Mouse (Mus musculus) testis, postnatal 14 days (tissue): ENCODE measurements around the gene Rnaset2a.
A peak's percentile ranks its signal among the peaks of the same experiment; 100 is the strongest.
"Not testable (repeated sequence)": the region's sequence is repeated elsewhere in the genome, so short reads cannot be mapped to it uniquely, and the experiment has no call there.

Source experiments
- DNase-seq: peaks from one replicate; pipeline ENCODE4 v3.0.0; 2021; ENCODE audit warnings: low spot score

Rnaset2a gene

DNA sequence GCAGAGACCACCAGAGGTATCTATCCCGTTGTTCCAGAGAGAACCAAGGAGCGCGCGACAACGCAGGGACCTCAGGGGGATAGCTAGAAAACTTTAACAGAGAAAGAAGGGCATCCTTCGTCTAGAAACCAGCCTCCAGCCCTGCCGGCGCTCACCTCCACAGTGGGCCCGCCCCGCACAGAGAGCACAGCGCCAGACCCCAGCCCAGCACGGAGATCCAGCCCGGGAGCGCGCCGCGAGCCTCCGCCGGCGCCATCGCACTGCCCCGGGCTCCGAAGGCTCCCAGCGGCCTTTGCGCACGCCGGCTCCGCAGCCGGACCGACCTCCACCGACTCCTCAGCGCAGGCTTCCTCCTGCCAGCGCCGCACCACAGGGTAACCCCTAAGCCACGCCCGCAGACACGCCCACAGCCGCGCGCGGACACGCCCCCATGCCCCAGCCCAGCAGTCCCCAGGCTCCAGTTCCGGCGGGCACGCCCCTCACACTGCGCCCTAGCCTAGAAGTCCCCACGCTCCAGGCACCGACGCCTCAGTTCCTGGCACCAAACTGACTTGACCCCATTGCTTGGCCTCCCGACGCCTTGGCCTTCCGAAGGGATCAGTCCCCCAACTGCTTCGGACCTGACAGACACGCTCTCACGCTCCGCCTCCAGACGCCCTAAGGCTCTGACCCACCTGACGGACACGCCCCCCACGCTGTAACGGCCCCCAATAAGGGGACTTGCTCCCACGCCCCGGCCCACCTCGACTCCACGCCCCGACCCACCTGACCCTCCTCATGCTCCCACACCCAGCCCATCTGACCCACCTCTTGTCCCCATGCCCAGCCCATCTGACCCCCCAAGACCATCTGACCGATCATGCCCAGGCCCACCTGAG lies at the start of gene Rnaset2a, which contains the start of gene Gm49673:
TSS of gene Rnaset2a (minus strand) at position 659 of the 878 bp plus-strand sequence.
TSS of gene Gm49673 (minus strand) at position 350 of the 878 bp plus-strand sequence.
- DNase-seq = peak; percentile 74

- no peak for DNase-seq
Measured at GRCm38 (mm10) chr17:8197652-8198051, 49.8 kb upstream of the Rnaset2a start.

GRCm38 (mm10) chr17:8195685-8196376 lies 47.9 kb upstream of the Rnaset2a start:
- no peak for DNase-seq

- DNase-seq = no peak
Measured at GRCm38 (mm10) chr17:8193678-8194077, 45.8 kb upstream of the Rnaset2a start.

DNA sequence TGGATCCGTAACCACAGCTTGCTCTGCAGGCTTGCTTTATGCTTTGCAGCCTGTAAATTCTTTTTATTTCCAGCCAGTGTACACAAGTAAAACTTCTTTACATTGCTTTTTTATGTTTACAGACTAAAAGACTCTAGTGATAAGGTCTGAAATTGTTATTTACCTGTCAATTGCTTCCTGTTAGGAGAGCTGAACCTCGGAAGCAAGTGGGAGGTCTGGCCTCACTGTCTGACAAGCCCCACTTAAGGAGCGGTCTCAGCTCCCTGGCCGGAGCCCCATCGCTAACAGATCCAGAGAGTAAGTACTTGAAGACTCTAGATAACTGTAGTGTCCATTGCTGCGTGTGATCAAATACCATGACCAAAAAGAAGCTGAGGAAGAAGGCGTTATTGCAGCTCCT lies 36.3 kb upstream of the Rnaset2a start:
- no peak for DNase-seq

GRCm38 (mm10) chr17:8183815-8184214 lies 35.9 kb upstream of the Rnaset2a start:
- DNase-seq = no peak

- DNase-seq = no peak
Measured at GRCm38 (mm10) chr17:8177090-8177489, 29.2 kb upstream of the Rnaset2a start.

DNA sequence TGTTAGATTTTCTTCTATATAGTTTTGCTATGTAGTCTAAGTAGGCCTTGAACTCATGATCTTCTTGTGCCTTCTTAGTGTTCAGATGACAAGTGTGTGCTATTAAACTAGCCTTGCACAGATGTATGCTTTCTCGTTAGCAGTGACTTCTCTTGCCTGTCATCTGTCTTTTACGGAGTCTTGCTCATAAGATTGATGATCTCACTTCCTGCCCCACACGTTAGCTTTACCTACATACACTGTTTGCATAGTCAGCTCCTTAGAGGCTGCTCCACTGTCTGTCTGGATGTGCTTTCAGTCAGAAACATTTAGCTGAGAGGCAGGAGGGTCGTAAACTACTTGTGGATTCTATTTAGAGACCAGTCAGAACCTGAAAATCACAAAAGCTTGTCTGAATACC lies 23.2 kb upstream of the Rnaset2a start:
- no peak for DNase-seq

GRCm38 (mm10) chr17:8170331-8170730 lies 22.4 kb upstream of the Rnaset2a start:
- DNase-seq = no peak

- DNase-seq = not testable (repeated sequence)
Measured at GRCm38 (mm10) chr17:8167436-8167835, 19.5 kb upstream of the Rnaset2a start.

GRCm38 (mm10) chr17:8166454-8166853 lies 18.6 kb upstream of the Rnaset2a start:
- not testable (repeated sequence) for DNase-seq

- not testable (repeated sequence) for DNase-seq
Measured at GRCm38 (mm10) chr17:8165977-8166376, 18.1 kb upstream of the Rnaset2a start.

DNA sequence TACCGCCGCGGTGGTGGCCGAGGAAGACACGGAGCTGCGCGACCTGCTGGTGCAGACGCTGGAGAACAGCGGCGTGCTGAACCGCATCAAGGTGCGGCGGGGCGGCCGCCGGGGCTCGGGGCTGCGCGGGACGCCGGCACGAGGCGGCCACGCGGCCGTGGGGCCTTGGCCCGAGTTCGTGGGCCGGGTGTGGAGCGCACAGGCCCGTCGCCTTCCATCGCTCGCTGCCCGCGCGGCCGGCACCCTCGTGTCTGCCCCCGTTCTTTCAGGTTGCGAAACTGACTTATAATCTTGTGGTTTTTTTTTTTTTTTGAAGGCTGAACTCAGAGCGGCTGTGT lies 17.7 kb upstream of the Rnaset2a start:
- peak; percentile 40 for DNase-seq

DNA sequence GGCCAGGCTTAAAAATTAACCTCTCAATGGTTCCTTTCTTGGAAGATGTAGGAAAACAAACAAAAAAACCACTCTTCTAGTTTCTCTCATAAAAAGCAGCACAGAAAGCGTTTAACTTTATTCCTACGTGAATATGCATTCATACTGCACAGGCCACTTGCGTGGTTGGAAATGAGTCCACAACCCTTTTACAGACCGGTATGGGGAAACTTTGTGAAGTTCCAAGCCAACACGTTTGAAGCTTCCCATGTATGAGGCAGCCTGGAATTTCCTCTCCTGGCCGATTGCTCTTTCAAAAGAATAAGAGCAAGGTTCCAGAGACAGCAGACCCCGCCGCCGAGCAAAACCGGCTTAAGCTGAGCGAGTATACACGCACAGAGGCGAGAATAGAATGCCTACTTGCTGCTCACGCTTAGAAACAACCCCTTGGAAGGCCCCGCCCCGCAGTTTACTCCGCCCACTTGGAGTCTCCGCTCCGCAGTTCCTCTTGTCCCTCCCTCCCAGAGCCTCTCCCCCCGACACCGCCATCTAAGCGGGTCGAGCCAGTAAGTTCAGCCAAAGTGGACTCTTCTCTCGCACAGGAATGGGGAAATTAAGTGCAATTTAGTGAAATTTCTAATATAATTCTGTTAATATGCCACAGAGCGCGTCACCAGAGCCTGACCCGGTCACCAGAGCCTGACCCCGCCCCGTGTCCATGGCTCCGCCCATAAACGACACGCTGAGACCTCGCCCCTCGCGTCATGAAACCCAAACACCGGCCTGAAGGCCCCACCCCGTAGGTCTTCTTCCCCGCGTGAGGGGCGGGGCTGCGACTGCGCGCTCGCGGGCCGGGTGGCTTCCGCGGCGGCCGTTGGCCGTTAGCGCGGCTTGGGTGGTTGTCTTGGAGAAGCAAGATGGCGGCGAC lies 17.1 kb upstream of the Rnaset2a start, which contains the start of gene Fgfr1op:
TSS of gene Fgfr1op (plus strand) at position 801 of the 907 bp plus-strand sequence.
- not testable (repeated sequence) for DNase-seq

- not testable (repeated sequence) for DNase-seq
Measured at GRCm38 (mm10) chr17:8160969-8161368, 13.1 kb upstream of the Rnaset2a start.

DNA sequence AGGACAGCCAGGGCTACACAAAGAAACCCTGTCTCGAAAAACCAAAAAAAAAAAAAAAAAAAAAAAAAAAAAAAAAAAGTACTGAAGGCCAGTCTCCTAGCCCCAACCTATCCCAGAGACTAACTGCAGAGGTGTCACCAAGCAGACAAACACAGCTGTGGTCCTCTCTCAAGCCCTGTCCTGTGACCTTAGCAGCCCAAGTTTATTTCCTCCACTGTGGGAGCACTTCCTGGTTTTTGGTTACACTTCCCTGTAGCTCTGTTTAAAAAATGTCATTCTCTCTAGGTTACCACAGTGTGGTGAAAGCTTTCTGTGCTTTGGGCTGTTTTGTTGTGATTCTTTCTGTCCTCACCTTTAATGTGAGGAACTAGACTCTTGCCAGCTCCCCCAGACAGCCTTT lies 10.7 kb upstream of the Rnaset2a start:
- DNase-seq = not testable (repeated sequence)

DNA sequence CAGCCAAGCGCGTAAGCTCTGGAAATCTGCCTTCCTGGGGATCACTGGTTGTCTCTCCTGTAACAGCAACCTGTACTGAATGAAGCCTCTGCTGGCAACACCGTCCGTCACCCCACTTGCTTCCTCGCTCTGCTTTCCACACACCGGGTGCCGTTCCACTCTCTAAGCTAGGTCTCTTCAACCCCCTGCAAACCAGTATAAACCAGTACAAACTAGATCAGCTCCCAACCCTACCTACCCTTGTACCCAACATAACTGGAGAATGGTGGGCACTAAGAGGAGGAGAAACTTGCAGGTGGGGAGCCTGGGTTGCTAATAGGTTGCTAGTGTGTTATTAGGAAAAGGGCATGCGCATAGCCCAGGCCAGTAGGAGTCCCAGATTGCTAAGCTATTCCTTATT lies 8.1 kb upstream of the Rnaset2a start:
- not testable (repeated sequence) for DNase-seq

DNA sequence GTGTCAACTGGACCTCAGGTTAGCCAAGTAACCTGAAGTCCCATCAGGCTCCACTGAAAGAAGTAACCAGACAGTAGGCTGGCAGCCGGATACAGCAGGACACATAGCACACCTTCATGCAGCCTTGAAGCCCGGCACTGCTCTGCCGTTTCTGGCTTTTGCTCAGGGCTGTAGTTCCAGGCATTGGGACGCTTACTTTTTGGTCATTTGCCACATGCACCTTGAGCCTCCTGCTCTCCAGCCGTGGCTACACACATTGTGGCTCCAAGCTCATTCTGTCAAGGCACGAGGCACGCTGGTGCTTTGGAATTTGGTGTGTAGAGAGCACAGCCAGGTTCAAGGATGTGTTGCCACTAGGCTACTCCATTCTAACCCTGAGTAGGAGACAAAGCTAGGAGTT lies 7.1 kb upstream of the Rnaset2a start:
- DNase-seq = not testable (repeated sequence)

DNA sequence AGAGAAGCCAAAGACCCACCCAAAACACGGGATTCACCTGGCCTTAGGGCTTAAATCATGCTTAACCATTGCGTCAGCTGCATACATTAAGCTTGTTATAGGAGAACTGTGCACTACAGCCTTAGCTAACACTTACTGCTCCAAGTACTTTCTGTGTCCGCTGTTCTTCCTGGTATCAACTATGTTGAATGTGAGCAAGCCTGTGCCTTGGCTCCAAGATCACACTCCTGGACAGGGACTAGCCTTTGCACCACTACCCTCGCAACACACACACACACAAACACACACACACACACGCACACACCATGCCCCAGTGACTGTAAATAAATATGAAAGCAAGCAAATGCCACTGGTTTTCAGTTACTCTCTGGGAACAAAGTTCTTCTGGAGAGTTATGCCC lies 966 bp downstream of the Rnaset2a start:
- DNase-seq = not testable (repeated sequence)

DNA sequence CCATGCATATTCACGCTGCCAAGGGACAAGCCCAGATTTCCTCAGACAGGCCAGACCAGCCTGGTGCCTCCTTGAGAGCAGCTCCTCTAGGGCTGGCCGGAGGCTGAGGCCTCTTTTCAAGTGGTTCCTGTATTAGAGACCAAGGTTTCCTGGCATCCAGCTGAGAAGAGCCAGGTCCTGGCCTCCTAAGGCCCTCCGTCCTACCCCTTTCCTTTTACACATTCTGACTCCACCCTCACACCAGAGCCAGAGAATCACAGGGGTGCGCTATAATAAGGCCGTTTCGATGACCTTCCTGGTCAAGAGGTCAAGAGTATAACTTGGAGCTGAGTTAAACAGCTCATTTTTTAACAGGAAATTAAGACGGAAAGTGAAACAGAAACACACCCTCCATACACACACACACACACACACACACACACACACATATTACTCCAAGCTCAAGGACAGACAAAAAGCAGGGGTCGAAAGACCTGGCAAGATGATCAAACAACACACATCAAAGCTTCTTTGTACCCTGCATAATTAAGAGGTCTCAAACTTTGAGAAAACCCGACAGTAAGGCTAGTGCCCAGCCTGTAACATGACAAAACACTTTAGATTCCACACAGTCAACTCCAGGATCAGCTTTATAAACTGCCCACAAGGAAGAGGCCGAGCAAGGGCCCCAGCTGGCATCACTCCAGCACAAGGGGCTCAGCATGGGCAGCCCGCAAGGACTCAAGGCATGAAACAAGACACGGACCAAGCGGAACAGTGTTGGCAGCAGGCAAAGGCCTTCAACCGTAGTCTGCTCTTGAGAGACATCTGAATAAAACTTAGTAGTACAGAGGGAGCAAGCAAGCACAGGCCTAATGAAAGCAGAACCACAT lies 3.9 kb downstream of the Rnaset2a start:
- not testable (repeated sequence) for DNase-seq

GRCm38 (mm10) chr17:8140210-8140609 lies 7.7 kb downstream of the Rnaset2a start:
- not testable (repeated sequence) for DNase-seq
